ENCODE assay signal across 20 mouse cellular contexts in genomic region chr7:34308586-34308985, GRCm38 (mm10). TPM values are rescaled to one million over a fixed set of nuclear protein-coding genes. Genes with fewer than 3 reads are reported as not detected.
A peak's percentile ranks its signal among the peaks of the same experiment; 100 is the strongest.
DNase-seq lines count a peak whose midpoint lies in the region; ATAC-seq and TF ChIP-seq lines count a peak whose summit lies in the region.
"Had no signal": no experiment of that assay in that cellular context is flagged by ENCODE, and none has a peak within 500 bp of the region (broad histone marks: within the 10 kb centered on the region; RNA-seq: fewer than 3 reads in every experiment).

No protein-coding gene starts in this region.

- H3K4me2 ChIP-seq in intestine, embryonic 15.5 days (replicated peaks): no peak overlapping the region
- H3K4me2 ChIP-seq in intestine, postnatal 0 days (replicated peaks; ENCODE audit: low read depth): no peak overlapping the region
- no peak overlapping the region for H3K4me2 ChIP-seq in liver, embryonic 12.5 days
- H3K4me2 ChIP-seq in liver, postnatal 0 days (ENCODE audit: low read depth, low read length): no peak overlapping the region
- H3K4me2 ChIP-seq in forebrain, embryonic 16.5 days (ENCODE audit: low read length): no peak overlapping the region
- H3K4me2 ChIP-seq: forebrain, embryonic 13.5 days; hindbrain, embryonic 13.5 days; midbrain, embryonic 11.5 days had no signal

- no peak overlapping the region for H3K4me3 ChIP-seq in intestine, embryonic 15.5 days (replicated peaks)
- H3K4me3 ChIP-seq in intestine, postnatal 0 days (ENCODE audit: low read depth, low read length): no peak overlapping the region
- H3K4me3 ChIP-seq in liver, embryonic 12.5 days: no peak overlapping the region
- no peak overlapping the region for H3K4me3 ChIP-seq in liver, postnatal 0 days (ENCODE audit: low read depth, low read length)
- no peak overlapping the region for H3K4me3 ChIP-seq in forebrain, embryonic 16.5 days (replicated peaks; ENCODE audit: low read length)
- H3K4me3 ChIP-seq: forebrain, embryonic 13.5 days; hindbrain, embryonic 13.5 days had no signal

- H3K4me1 ChIP-seq in intestine, embryonic 15.5 days (replicated peaks): peaks cover 19% of the 10 kb centered on the region; the same call in 1 of the 2 replicates
- no peaks in the 10 kb centered on the region; the same call in 1 of the 2 replicates for H3K4me1 ChIP-seq in intestine, postnatal 0 days (replicated peaks; ENCODE audit: control insufficient read depth, insufficient read depth, low read length)
- H3K4me1 ChIP-seq in liver, embryonic 12.5 days: peaks cover 48% of the 10 kb centered on the region
- H3K4me1 ChIP-seq in liver, postnatal 0 days (ENCODE audit: insufficient read depth): peaks cover 9% of the 10 kb centered on the region; the same call in 1 of the 2 replicates
- H3K4me1 ChIP-seq in forebrain, embryonic 16.5 days (replicated peaks; ENCODE audit: control insufficient read depth, insufficient read depth, low read length): 0 out of 2 replicates have a peak, but pooled peaks cover 4% of the 10 kb centered on the region

- H3K9me3 ChIP-seq in intestine, embryonic 15.5 days: no peaks in the 10 kb centered on the region
- H3K9me3 ChIP-seq in intestine, postnatal 0 days (ENCODE audit: control insufficient read depth): no peaks in the 10 kb centered on the region
- H3K9me3 ChIP-seq in liver, embryonic 12.5 days (replicated peaks): no peaks in the 10 kb centered on the region
- no peaks in the 10 kb centered on the region for H3K9me3 ChIP-seq in liver, postnatal 0 days (ENCODE audit: low read length)
- no peaks in the 10 kb centered on the region for H3K9me3 ChIP-seq in forebrain, embryonic 16.5 days (ENCODE audit: control insufficient read depth, low read length)
- H3K9me3 ChIP-seq: forebrain, embryonic 13.5 days; hindbrain, embryonic 13.5 days had no signal

- H3K36me3 ChIP-seq in intestine, embryonic 15.5 days: no peaks in the 10 kb centered on the region
- H3K36me3 ChIP-seq in intestine, postnatal 0 days (ENCODE audit: control insufficient read depth, insufficient read depth): no peaks in the 10 kb centered on the region
- H3K36me3 ChIP-seq in liver, embryonic 12.5 days: peaks cover 18% of the 10 kb centered on the region
- H3K36me3 ChIP-seq in liver, postnatal 0 days (replicated peaks; ENCODE audit: insufficient read depth, low read length): no peaks in the 10 kb centered on the region
- no peaks in the 10 kb centered on the region for H3K36me3 ChIP-seq in forebrain, embryonic 16.5 days (ENCODE audit: control insufficient read depth, insufficient read depth)
- H3K36me3 ChIP-seq: hindbrain, embryonic 13.5 days had no signal

- H3K27me3 ChIP-seq in intestine, embryonic 15.5 days (replicated peaks): no peaks in the 10 kb centered on the region
- H3K27me3 ChIP-seq in intestine, postnatal 0 days (replicated peaks; ENCODE audit: control insufficient read depth, insufficient read depth, low read length): no peaks in the 10 kb centered on the region
- no peaks in the 10 kb centered on the region for H3K27me3 ChIP-seq in liver, embryonic 12.5 days (replicated peaks)
- no peaks in the 10 kb centered on the region for H3K27me3 ChIP-seq in liver, postnatal 0 days (ENCODE audit: insufficient read depth, low read length)
- no peaks in the 10 kb centered on the region for H3K27me3 ChIP-seq in forebrain, embryonic 16.5 days (replicated peaks; ENCODE audit: control insufficient read depth, insufficient read depth, low read length)
- H3K27me3 ChIP-seq: forebrain, embryonic 13.5 days; hindbrain, embryonic 13.5 days had no signal

- no peak for TF ChIP-seq EP300 in liver, postnatal 0 days (IDR thresholded peaks at IDR 0.05; ENCODE audit: low read depth)

- TF ChIP-seq CTCF in intestine, postnatal 0 days (IDR thresholded peaks at IDR 0.05; ENCODE audit: low read depth): no peak
- no peak for TF ChIP-seq CTCF in liver, postnatal 0 days (IDR thresholded peaks at IDR 0.05; ENCODE audit: low read depth)

- H3K9ac ChIP-seq in intestine, embryonic 15.5 days: no peak overlapping the region
- H3K9ac ChIP-seq in intestine, postnatal 0 days (ENCODE audit: low read depth, low read length): no peak overlapping the region
- no peak overlapping the region for H3K9ac ChIP-seq in liver, embryonic 12.5 days
- no peak overlapping the region for H3K9ac ChIP-seq in liver, postnatal 0 days (replicated peaks)
- H3K9ac ChIP-seq in forebrain, embryonic 16.5 days (replicated peaks; ENCODE audit: low read depth, low read length): no peak overlapping the region
- H3K9ac ChIP-seq: forebrain, embryonic 13.5 days; hindbrain, embryonic 13.5 days had no signal

- ATAC-seq in intestine, embryonic 15.5 days: no peak
- ATAC-seq in intestine, postnatal 0 days: no peak
- ATAC-seq in liver, embryonic 12.5 days: no peak
- ATAC-seq in liver, postnatal 0 days: no peak
- ATAC-seq in forebrain, embryonic 16.5 days: no peak
- ATAC-seq: forebrain, embryonic 13.5 days had no signal

- WGBS in intestine, embryonic 15.5 days: 59% methylated on average over 5 of the region's 5 CpGs
- 62% methylated on average over 5 of the region's 5 CpGs for WGBS in intestine, postnatal 0 days
- WGBS in liver, embryonic 12.5 days (ENCODE audit: insufficient replicate concordance): 54% methylated on average over 5 of the region's 5 CpGs
- 62% methylated on average over 5 of the region's 5 CpGs for WGBS in liver, postnatal 0 days (ENCODE audit: insufficient replicate concordance)
- 70% methylated on average over 5 of the region's 5 CpGs for WGBS in forebrain, embryonic 16.5 days

- H3K27ac ChIP-seq in intestine, embryonic 15.5 days: 0 out of 2 replicates have a peak overlapping the region, but pooled peaks have one; percentile 2
- no peak overlapping the region for H3K27ac ChIP-seq in intestine, postnatal 0 days (ENCODE audit: low read depth, low read length)
- H3K27ac ChIP-seq in liver, embryonic 12.5 days: peak overlapping the region; percentile 43; the same call in 1 of the 2 replicates
- no peak overlapping the region for H3K27ac ChIP-seq in liver, postnatal 0 days (ENCODE audit: low read depth)
- no peak overlapping the region for H3K27ac ChIP-seq in forebrain, embryonic 16.5 days (ENCODE audit: low read length)
- H3K27ac ChIP-seq: forebrain, embryonic 13.5 days; hindbrain, embryonic 13.5 days had no signal

- DNase-seq in heart, adult 11 months: peak; percentile 82
- no peak for DNase-seq in heart, adult 18-20 months
- no peak for DNase-seq in liver, postnatal 0 days
- DNase-seq in brain, adult 2 months (ENCODE audit: low read depth, low spot score): peak; percentile 53
- DNase-seq: adrenal gland, postnatal 25 days; cerebellum, adult 9-11 months; layer of hippocampus, adult 9-11 months; lung, adult 2 months had no signal

RNA-seq across cellular contexts. Expression of gene 4931406P16Rik, which starts 4.8 kb away (rescaled TPM):
- 10 to 100 TPM; 34.8 to 41.3 TPM for total RNA-seq in heart, adult 18-20 months (2021)
- polyA plus RNA-seq in intestine, embryonic 15.5 days (2015; fragmentation: Nextera tagmentation; extraction: Ambion mirVana): 23.8 and 28.7 TPM in 2 replicates
- polyA plus RNA-seq in intestine, postnatal 0 days (2015; fragmentation: Nextera tagmentation; extraction: Ambion mirVana): 18.6 and 21.2 TPM in 2 replicates
- polyA plus RNA-seq in liver, embryonic 12.5 days (2016; fragmentation: Nextera tagmentation; extraction: Ambion mirVana): 19.6 and 22.0 TPM in 2 replicates
- 9.3 and 10.3 TPM in 2 replicates for polyA plus RNA-seq in liver, postnatal 0 days (2015; fragmentation: Nextera tagmentation; extraction: Ambion mirVana)
- 28.2 and 31.5 TPM in 2 replicates for polyA plus RNA-seq in forebrain, embryonic 16.5 days (2015; fragmentation: Nextera tagmentation; extraction: Ambion mirVana)

RNA-seq across cellular contexts. Expression of gene Gm6096, which starts 57.7 kb away (rescaled TPM):
- not detected for total RNA-seq in heart, adult 18-20 months (2021)
- polyA plus RNA-seq in intestine, embryonic 15.5 days (2015; fragmentation: Nextera tagmentation; extraction: Ambion mirVana): not detected in 2 replicates
- polyA plus RNA-seq in intestine, postnatal 0 days (2015; fragmentation: Nextera tagmentation; extraction: Ambion mirVana): not detected in 2 replicates
- polyA plus RNA-seq in liver, embryonic 12.5 days (2016; fragmentation: Nextera tagmentation; extraction: Ambion mirVana): not detected in 2 replicates
- not detected in 2 replicates for polyA plus RNA-seq in liver, postnatal 0 days (2015; fragmentation: Nextera tagmentation; extraction: Ambion mirVana)
- polyA plus RNA-seq in forebrain, embryonic 16.5 days (2015; fragmentation: Nextera tagmentation; extraction: Ambion mirVana): 0.73 TPM in 1 of 2 replicates, not detected in the other
- total RNA-seq: adrenal gland, postnatal 25 days; gastrocnemius, adult 18-20 months; left cerebral cortex, postnatal 14 days had no signal
- polyA plus RNA-seq: forebrain, embryonic 13.5 days; hindbrain, embryonic 13.5 days; kidney, embryonic 14.5 days; lung, adult 2 months; midbrain, embryonic 11.5 days; neural tube, embryonic 14.5 days; thymus, postnatal 0 days had no signal

Comparison
In these comparisons a context has a peak if more than half of its experiments do, and no peak if none do; other contexts are left out.
1. DNase-seq: peak in heart, adult 11 months (single experiment) and brain, adult 2 months (single experiment); none in heart, adult 18-20 months (0 of 2) and liver, postnatal 0 days (single experiment).
2. H3K27ac ChIP-seq: peak in intestine, embryonic 15.5 days (single experiment) and liver, embryonic 12.5 days (single experiment); none in intestine, postnatal 0 days (single experiment), liver, postnatal 0 days (single experiment) and forebrain, embryonic 16.5 days (single experiment).